Mouse (Mus musculus) spleen, postnatal 0 days (tissue): Measurements from ENCODE around the gene Prss3. TPM values are rescaled to one million over a fixed set of nuclear protein-coding genes. Genes with fewer than 3 reads are reported as not detected.

Experiments used
- polyA plus RNA-seq: library from polyadenylated mRNA; unstranded; fragments of >200 nt; fragmentation: Nextera tagmentation; extraction: Ambion mirVana; gene quantifications from 2 replicates; pipeline ENCODE4 v1.2.1, GENCODE M21; 2015

The Prss3 gene
- 11.8 and 54.9 TPM in 2 replicates for polyA plus RNA-seq

GRCm38 (mm10) chr6:41377578-41377977 lies at the start of gene Prss3:
Prss3 (minus strand) TSS chr6:41377678.

GRCm38 (mm10) chr6:41392056-41392455 lies 14.6 kb upstream of the Prss3 start, which contains the start of gene Gm5771:
Gm5771 (plus strand) TSS chr6:41392356.

GRCm38 (mm10) chr6:41353932-41354331 lies 23.5 kb downstream of the Prss3 start, which contains the start of gene Try10:
Try10 (plus strand) TSS chr6:41354105.

Other genes starting within 250 kb of the Prss3 start
- 24.9 and 87.6 TPM in 2 replicates for gene Try4, start 75.4 kb downstream of the Prss3 start, polyA plus RNA-seq
- 54.4 and 181 TPM in 2 replicates for gene Try5, start 60.8 kb downstream of the Prss3 start, polyA plus RNA-seq
- 10.3 and 37.8 TPM in 2 replicates for gene Try10, start 23.6 kb downstream of the Prss3 start, polyA plus RNA-seq
- gene Gm5771, start 14.7 kb upstream of the Prss3 start, polyA plus RNA-seq: 18.9 and 83.1 TPM in 2 replicates
- gene Gm10334, start 68.5 kb upstream of the Prss3 start, polyA plus RNA-seq: 8.0 and 40.8 TPM in 2 replicates
- 20.1 and 83.0 TPM in 2 replicates for gene Prss1, start 81.3 kb upstream of the Prss3 start, polyA plus RNA-seq
- gene Prss2, start 144.1 kb upstream of the Prss3 start, polyA plus RNA-seq: 28.5 and 81.9 TPM in 2 replicates
- 1.6 and 3.6 TPM in 2 replicates for gene Ephb6, start 227.8 kb upstream of the Prss3 start, polyA plus RNA-seq